8 mouse cellular contexts compared by ENCODE assay signal in genomic region chr9:3404372-3404771, GRCm38 (mm10). TPM values are rescaled to one million over a fixed set of nuclear protein-coding genes. Genes with fewer than 3 reads are reported as not detected.
DNase-seq lines count a peak whose midpoint lies in the region; ATAC-seq and TF ChIP-seq lines count a peak whose summit lies in the region.

No protein-coding gene starts in this region.

- no peaks in the 10 kb centered on the region for H3K36me3 ChIP-seq in erythroblast, embryonic 14.5 days (ENCODE audit: control insufficient read depth)
- no peaks in the 10 kb centered on the region for H3K36me3 ChIP-seq in hindbrain, embryonic 13.5 days
- no peaks in the 10 kb centered on the region for H3K36me3 ChIP-seq in stomach, embryonic 16.5 days (ENCODE audit: control insufficient read depth, insufficient read depth, low read length)

- intact Hi-C loops in left cerebral cortex, adult 2 months (cut with DNase I) = loop anchor here (5.0 kb wide), 3 partner anchors 67 to 903 kb away; partner anchors contain the start of genes Aasdhppt, Alkbh8, Gucy1a2 and Kbtbd3

- peaks cover 35% of the 10 kb centered on the region for H3K4me1 ChIP-seq in erythroblast, embryonic 14.5 days (ENCODE audit: control insufficient read depth)
- no peaks in the 10 kb centered on the region for H3K4me1 ChIP-seq in hindbrain, embryonic 13.5 days (replicated peaks)
- H3K4me1 ChIP-seq in stomach, embryonic 16.5 days (ENCODE audit: control insufficient read depth, insufficient read depth, low read length) = no peaks in the 10 kb centered on the region

- H3K9me3 ChIP-seq in erythroblast, embryonic 14.5 days (ENCODE audit: control insufficient read depth, low read length) = no peaks in the 10 kb centered on the region
- no peaks in the 10 kb centered on the region for H3K9me3 ChIP-seq in hindbrain, embryonic 13.5 days
- H3K9me3 ChIP-seq in stomach, embryonic 16.5 days (replicated peaks; ENCODE audit: control insufficient read depth, low read length) = no peaks in the 10 kb centered on the region

- H3K4me3 ChIP-seq in erythroblast, embryonic 14.5 days (replicated peaks) = peak overlapping the region; percentile 90
- H3K4me3 ChIP-seq in hindbrain, embryonic 13.5 days = peak overlapping the region; percentile 65
- peak overlapping the region; percentile 73 for H3K4me3 ChIP-seq in left cerebral cortex, adult 2 months
- H3K4me3 ChIP-seq in stomach, embryonic 16.5 days (replicated peaks; ENCODE audit: low read length) = peak overlapping the region; percentile 83

- ATAC-seq in CD4-positive, CD25-positive, alpha-beta regulatory T cell, adult 4 months = no peak
- peak; percentile 36 for ATAC-seq in hindbrain, embryonic 13.5 days (ENCODE audit: low FRiP score)
- ATAC-seq in stomach, embryonic 16.5 days (ENCODE audit: insufficient read depth, low FRiP score) = no peak; the same call in 1 of the 2 replicates

- peak overlapping the region; percentile 62 for H3K4me2 ChIP-seq in hindbrain, embryonic 13.5 days
- H3K4me2 ChIP-seq in stomach, embryonic 16.5 days (ENCODE audit: low read depth, low read length) = peak overlapping the region; percentile 75

- WGBS in hindbrain, embryonic 13.5 days = 2% methylated on average over 13 of the region's 13 CpGs
- 1% methylated on average over 13 of the region's 13 CpGs for WGBS in stomach, embryonic 16.5 days

- peak overlapping the region; percentile 60; the same call in 1 of the 2 replicates for H3K27ac ChIP-seq in hindbrain, embryonic 13.5 days
- H3K27ac ChIP-seq in left cerebral cortex, adult 2 months = peak overlapping the region; percentile 83
- peak overlapping the region; percentile 77 for H3K27ac ChIP-seq in stomach, embryonic 16.5 days (ENCODE audit: low read length)

- TF ChIP-seq CTCF in left cerebral cortex, adult 2 months (IDR thresholded peaks at IDR 0.05) = no peak

- H3K27me3 ChIP-seq in erythroblast, embryonic 14.5 days (ENCODE audit: control insufficient read depth) = no peaks in the 10 kb centered on the region
- H3K27me3 ChIP-seq in hindbrain, embryonic 13.5 days = no peaks in the 10 kb centered on the region
- no peaks in the 10 kb centered on the region for H3K27me3 ChIP-seq in stomach, embryonic 16.5 days (ENCODE audit: control insufficient read depth, insufficient read depth, low read length)

- peak overlapping the region; percentile 75 for H3K9ac ChIP-seq in hindbrain, embryonic 13.5 days
- H3K9ac ChIP-seq in stomach, embryonic 16.5 days (ENCODE audit: low read length) = peak overlapping the region; percentile 85

- DNase-seq in CD4-positive, CD25-positive, alpha-beta regulatory T cell, adult 2 months (ENCODE audit: low read depth, low spot score) = peak; percentile 33
- peak; percentile 71 for DNase-seq in brain, adult 2 months (ENCODE audit: low read depth, low spot score)
- peak; percentile 18 to 30 for DNase-seq in left cerebral cortex, adult 2 months (ENCODE audit: extremely low spot score in 1 of 2, low spot score in 2 of 2)
- DNase-seq in mesoderm, embryonic 11.5 days (ENCODE audit: low read depth, low spot score) = peak; percentile 18

RNA-seq across cellular contexts. Expression of gene Cwf19l2, which starts 1.0 kb away (rescaled TPM):
- polyA plus RNA-seq in CD4-positive, CD25-positive, alpha-beta regulatory T cell, adult 4 months (2017; shearing (Covaris generic)) = 10 to 100 TPM; 30.6 to 31.0 TPM
- polyA plus RNA-seq in erythroblast, embryonic 14.5 days (2012) = 0.09 and 0.14 TPM in 2 replicates
- 11.9 and 13.5 TPM in 2 replicates for polyA plus RNA-seq in hindbrain, embryonic 13.5 days (2015; fragmentation: Nextera tagmentation; extraction: Ambion mirVana)
- total RNA-seq in left cerebral cortex, adult 2 months (2021) = 10 to 100 TPM; 20.0 to 20.5 TPM
- polyA plus RNA-seq in stomach, embryonic 16.5 days (2015; fragmentation: Nextera tagmentation; extraction: Ambion mirVana) = 11.9 and 13.3 TPM in 2 replicates

Comparison
In these comparisons a context has a peak if more than half of its experiments do, and no peak if none do; other contexts are left out.
1. DNase-seq: peak in every context shown above with its lines; median percentile 71 in brain, adult 2 months; 33 in CD4-positive, CD25-positive, alpha-beta regulatory T cell, adult 2 months; 24 in left cerebral cortex, adult 2 months; 18 in mesoderm, embryonic 11.5 days.
2. RNA of gene Cwf19l2, which starts 1.0 kb away (polyA plus RNA-seq): 30.6 to 31.0 TPM in CD4-positive, CD25-positive, alpha-beta regulatory T cell, adult 4 months, 11.9 to 13.3 TPM in stomach, embryonic 16.5 days and 11.9 to 13.5 TPM in hindbrain, embryonic 13.5 days; 0.09 to 0.14 TPM in erythroblast, embryonic 14.5 days; every median in the first group is over 10 times any median in the second.
3. Peak in every context shown above with its lines, with median percentiles within 50 percentile points of each other: H3K4me3 ChIP-seq and H3K27ac ChIP-seq.